Mouse (Mus musculus) kidney, adult 9 months (tissue): Measurements from ENCODE around the gene Atl1.

Experiments
- DNase-seq: peaks from one replicate; pipeline ENCODE4 v3.0.0; 2022

Atl1 gene

GRCm38 (mm10) chr12:69892371-69893251 is at the start of gene Atl1, which contains the start of gene Map4k5:
Gene Atl1 (plus strand): TSS chr12:69892614.
Gene Map4k5 (minus strand): TSS chr12:69893200.
- DNase-seq = peak; percentile 87

- DNase-seq = no peak
Observed at GRCm38 (mm10) chr12:69843531-69844445, 48.6 kb upstream of the Atl1 start.

GRCm38 (mm10) chr12:69845722-69846121 is 46.7 kb upstream of the Atl1 start:
- DNase-seq = no peak

- DNase-seq = no peak
Observed at GRCm38 (mm10) chr12:69846499-69846898, 45.9 kb upstream of the Atl1 start.

GRCm38 (mm10) chr12:69848083-69848878 is 44.1 kb upstream of the Atl1 start:
- peak; percentile 14 for DNase-seq

GRCm38 (mm10) chr12:69852288-69852687 is 40.1 kb upstream of the Atl1 start:
- no peak for DNase-seq

- no peak for DNase-seq
Observed at GRCm38 (mm10) chr12:69853387-69853786, 39.0 kb upstream of the Atl1 start.

GRCm38 (mm10) chr12:69853942-69854341 is 38.5 kb upstream of the Atl1 start:
- DNase-seq = no peak

GRCm38 (mm10) chr12:69855641-69856300 is 36.6 kb upstream of the Atl1 start:
- DNase-seq = no peak

GRCm38 (mm10) chr12:69856398-69856797 is 36.0 kb upstream of the Atl1 start:
- DNase-seq = no peak

- no peak for DNase-seq
Observed at GRCm38 (mm10) chr12:69857597-69857996, 34.8 kb upstream of the Atl1 start.

GRCm38 (mm10) chr12:69858847-69859246 is 33.6 kb upstream of the Atl1 start:
- DNase-seq = no peak

GRCm38 (mm10) chr12:69863505-69863904 is 28.9 kb upstream of the Atl1 start:
- DNase-seq = no peak

- DNase-seq = no peak
Observed at GRCm38 (mm10) chr12:69864164-69864692, 28.2 kb upstream of the Atl1 start.

- no peak for DNase-seq
Observed at GRCm38 (mm10) chr12:69867338-69867737, 25.1 kb upstream of the Atl1 start.

- DNase-seq = no peak
Observed at GRCm38 (mm10) chr12:69871632-69872031, 20.8 kb upstream of the Atl1 start.

GRCm38 (mm10) chr12:69877842-69878363 is 14.5 kb upstream of the Atl1 start:
- DNase-seq = no peak

- DNase-seq = peak; percentile 66
Observed at GRCm38 (mm10) chr12:69879172-69879665, 13.2 kb upstream of the Atl1 start.

GRCm38 (mm10) chr12:69879739-69880138 is 12.7 kb upstream of the Atl1 start:
- DNase-seq = no peak

GRCm38 (mm10) chr12:69881198-69881905 is 11.1 kb upstream of the Atl1 start:
- no peak for DNase-seq

- peak; percentile 45 for DNase-seq
Observed at GRCm38 (mm10) chr12:69884053-69884452, 8.4 kb upstream of the Atl1 start.
